Mouse (Mus musculus): Measurements from ENCODE around the gene Gng12. TPM values are rescaled to one million over a fixed set of nuclear protein-coding genes. Genes with fewer than 3 reads are reported as not detected.
"Not testable (repeated sequence)": the region's sequence is repeated elsewhere in the genome, so short reads cannot be mapped to it uniquely, and the experiment has no call there.

Gene Gng12
- total and polyA plus RNA-seq, 3 experiments = 15.5 to 35.6 (median 34.4) TPM

- no peak overlapping the region for H3K27ac ChIP-seq
- H3K79me2 ChIP-seq (replicated peaks; ENCODE audit: control insufficient read depth, insufficient read depth, low read length) = no peaks in the 10 kb centered on the region
- no peak for TF ChIP-seq CTCF (IDR thresholded peaks at IDR 0.05)
- no peak for TF ChIP-seq EP300 (IDR thresholded peaks at IDR 0.05; ENCODE audit: insufficient read depth, low read depth, low read length)
- no peak for TF ChIP-seq POLR2A (IDR thresholded peaks at IDR 0.05; ENCODE audit: insufficient read depth, low read depth, low read length)
- no peak for DNase-seq
- H3K4me3 ChIP-seq = no peak overlapping the region
- H3K36me3 ChIP-seq (ENCODE audit: control insufficient read depth, insufficient read depth, low read length) = no peaks in the 10 kb centered on the region
- H3K9ac ChIP-seq (ENCODE audit: low read depth, low read length) = no peak overlapping the region
- WGBS = 95% methylated on average over 1 of the region's 1 CpGs
- H3K27me3 ChIP-seq (ENCODE audit: control insufficient read depth, insufficient read depth, low read length) = no peaks in the 10 kb centered on the region
- H3K4me1 ChIP-seq (ENCODE audit: control insufficient read depth, insufficient read depth, low read length) = no peaks in the 10 kb centered on the region
- intact Hi-C loops (cut with DNase I) = no loop called here
Measured at GRCm38 (mm10) chr6:66866295-66866694, 29.9 kb upstream of the Gng12 start.

GRCm38 (mm10) chr6:66877048-66877447 is 19.1 kb upstream of the Gng12 start:
- H3K9ac ChIP-seq (ENCODE audit: low read depth, low read length); H3K27me3 ChIP-seq (ENCODE audit: control insufficient read depth, insufficient read depth, low read length); H3K4me1 ChIP-seq (ENCODE audit: control insufficient read depth, insufficient read depth, low read length); H3K36me3 ChIP-seq (ENCODE audit: control insufficient read depth, insufficient read depth, low read length); DNase-seq; intact Hi-C loops (cut with DNase I); H3K4me3 ChIP-seq; H3K27ac ChIP-seq; H3K79me2 ChIP-seq (replicated peaks; ENCODE audit: control insufficient read depth, insufficient read depth, low read length): not testable (repeated sequence)
- WGBS = 91% methylated on average over 13 of the region's 13 CpGs

- intact Hi-C loops (cut with DNase I) = loop anchor here (5.0 kb wide), 1 partner anchor 277 kb away; no protein-coding TSS in a partner anchor
- no peak overlapping the region for H3K4me3 ChIP-seq
- no peak for TF ChIP-seq CTCF (IDR thresholded peaks at IDR 0.05)
- TF ChIP-seq POLR2A (IDR thresholded peaks at IDR 0.05; ENCODE audit: insufficient read depth, low read depth, low read length) = no peak
- no peak for TF ChIP-seq EP300 (IDR thresholded peaks at IDR 0.05; ENCODE audit: insufficient read depth, low read depth, low read length)
- DNase-seq = no peak
- no peak overlapping the region for H3K27ac ChIP-seq
- no peaks in the 10 kb centered on the region for H3K79me2 ChIP-seq (replicated peaks; ENCODE audit: control insufficient read depth, insufficient read depth, low read length)
- 81% methylated on average over 3 of the region's 3 CpGs for WGBS
- no peaks in the 10 kb centered on the region; the same call in 1 of the 2 replicates for H3K4me1 ChIP-seq (ENCODE audit: control insufficient read depth, insufficient read depth, low read length)
- H3K9ac ChIP-seq (ENCODE audit: low read depth, low read length) = no peak overlapping the region
- no peaks in the 10 kb centered on the region for H3K27me3 ChIP-seq (ENCODE audit: control insufficient read depth, insufficient read depth, low read length)
- H3K36me3 ChIP-seq (ENCODE audit: control insufficient read depth, insufficient read depth, low read length) = no peaks in the 10 kb centered on the region
Measured at GRCm38 (mm10) chr6:66890349-66891158, 5.6 kb upstream of the Gng12 start.

- Histone ChIP-seq H3K9ac (ENCODE audit: low read depth, low read length) (no peak overlapping the region), H3K27ac (no peak overlapping the region)
Measured at GRCm38 (mm10) chr6:66893950-66894349, 2.2 kb upstream of the Gng12 start.

GRCm38 (mm10) chr6:66894999-66895398 is 1.2 kb upstream of the Gng12 start:
- H3K9ac ChIP-seq (ENCODE audit: low read depth, low read length) = no peak overlapping the region
- TF ChIP-seq POLR2A (IDR thresholded peaks at IDR 0.05; ENCODE audit: insufficient read depth, low read depth, low read length) = no peak
- no peak for TF ChIP-seq CTCF (IDR thresholded peaks at IDR 0.05)
- no peak for TF ChIP-seq EP300 (IDR thresholded peaks at IDR 0.05; ENCODE audit: insufficient read depth, low read depth, low read length)
- H3K27me3 ChIP-seq (ENCODE audit: control insufficient read depth, insufficient read depth, low read length) = no peaks in the 10 kb centered on the region
- DNase-seq = no peak
- intact Hi-C loops (cut with DNase I) = loop anchor here (5.0 kb wide), 4 partner anchors 42 to 372 kb away; no protein-coding TSS in a partner anchor
- H3K36me3 ChIP-seq (ENCODE audit: control insufficient read depth, insufficient read depth, low read length) = peaks cover 3% of the 10 kb centered on the region
- H3K79me2 ChIP-seq (replicated peaks; ENCODE audit: control insufficient read depth, insufficient read depth, low read length) = no peaks in the 10 kb centered on the region
- H3K4me1 ChIP-seq (ENCODE audit: control insufficient read depth, insufficient read depth, low read length) = peaks cover 4% of the 10 kb centered on the region
- WGBS = 57% methylated on average over 1 of the region's 1 CpGs
- no peak overlapping the region for H3K4me3 ChIP-seq
- no peak overlapping the region for H3K27ac ChIP-seq

More at GRCm38 (mm10) chr6:66893950-66894349, 2.2 kb upstream of the Gng12 start:
- TF ChIP-seq EP300 (IDR thresholded peaks at IDR 0.05; ENCODE audit: insufficient read depth, low read depth, low read length) = no peak
- no peak overlapping the region for H3K4me3 ChIP-seq
- peaks cover 3% of the 10 kb centered on the region for H3K36me3 ChIP-seq (ENCODE audit: control insufficient read depth, insufficient read depth, low read length)
- DNase-seq = no peak
- H3K4me1 ChIP-seq (ENCODE audit: control insufficient read depth, insufficient read depth, low read length) = peaks cover 3% of the 10 kb centered on the region
- intact Hi-C loops (cut with DNase I) = loop anchor here (5.0 kb wide), 1 partner anchor 273 kb away; no protein-coding TSS in a partner anchor
- H3K79me2 ChIP-seq (replicated peaks; ENCODE audit: control insufficient read depth, insufficient read depth, low read length) = no peaks in the 10 kb centered on the region
- no peaks in the 10 kb centered on the region for H3K27me3 ChIP-seq (ENCODE audit: control insufficient read depth, insufficient read depth, low read length)
- 78% methylated on average over 5 of the region's 5 CpGs for WGBS

DNA sequence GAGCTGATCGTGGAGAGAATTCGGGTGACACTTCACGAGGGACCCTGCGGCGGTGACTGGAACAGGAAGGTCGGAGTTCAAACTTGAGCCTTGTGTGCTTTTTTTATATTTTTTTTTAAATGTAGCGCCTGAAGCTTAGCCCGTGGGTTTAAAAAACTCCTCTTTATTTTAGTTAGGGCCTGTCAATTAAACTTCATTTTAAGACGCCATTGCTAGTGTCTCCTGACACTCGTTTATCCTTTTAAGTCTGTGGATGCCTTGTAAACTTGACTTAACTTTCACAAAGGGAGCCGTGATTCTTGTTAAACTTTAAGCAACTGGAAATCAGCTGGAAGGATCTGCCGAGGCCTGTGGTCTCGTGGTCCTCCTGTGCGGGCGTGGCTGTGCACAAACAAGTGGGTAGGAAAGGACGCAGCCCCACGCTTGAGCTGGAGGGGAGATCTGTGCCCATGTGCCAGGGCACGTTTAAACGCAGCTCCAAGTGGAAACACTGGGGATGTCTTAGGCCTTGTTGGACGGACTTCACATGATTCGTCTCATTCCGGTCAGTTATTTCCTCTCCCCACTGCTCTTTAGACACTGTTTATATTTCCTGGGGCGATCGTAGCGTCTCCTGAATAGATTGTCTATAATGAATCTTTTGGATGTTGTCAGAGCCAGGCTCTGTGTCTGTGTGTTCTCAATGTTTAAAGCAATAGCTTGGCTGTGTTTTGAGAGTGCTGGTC is 886 bp downstream of the Gng12 start:
- peak; percentile 37 to 61 for DNase-seq
- peaks cover 3% of the 10 kb centered on the region for H3K36me3 ChIP-seq (ENCODE audit: control insufficient read depth, insufficient read depth, low read length)
- under 1% methylated on average over 25 of the region's 25 CpGs for WGBS

More for the DNA sequence above, 886 bp downstream of the Gng12 start:
- Histone ChIP-seq H3K4me3 (peak overlapping the region; percentile 94), H3K27ac (peak overlapping the region; percentile 76), H3K27me3 (ENCODE audit: control insufficient read depth, insufficient read depth, low read length) (no peaks in the 10 kb centered on the region), H3K9ac (ENCODE audit: low read depth, low read length) (peak overlapping the region; percentile 77), H3K79me2 (replicated peaks; ENCODE audit: control insufficient read depth, insufficient read depth, low read length) (no peaks in the 10 kb centered on the region; the same call in 1 of the 2 replicates), H3K4me1 (ENCODE audit: control insufficient read depth, insufficient read depth, low read length) (peaks cover 4% of the 10 kb centered on the region)
- TF ChIP-seq EP300 (IDR thresholded peaks at IDR 0.05; ENCODE audit: insufficient read depth, low read depth, low read length) (0 out of 2 replicates have a peak, but pooled peaks have one; percentile 29), CTCF (IDR thresholded peaks at IDR 0.05) (no peak), POLR2A (IDR thresholded peaks at IDR 0.05; ENCODE audit: insufficient read depth, low read depth, low read length) (no peak)
- intact Hi-C loops (cut with DNase I) = loop anchor here (5.0 kb wide), 3 partner anchors 40 to 370 kb away; no protein-coding TSS in a partner anchor

Measured in heart, adult 2 months (tissue).